Mouse (Mus musculus) c-Kit-positive CD71-negative TER-119-negative erythroid progenitor cells, embryonic 14.5 days (primary cell): ENCODE measurements around the gene Gm17677.

Experiments
- DNase-seq: peaks from one replicate; pipeline ENCODE4 v3.0.0-alpha.2; 2013; ENCODE audit warnings: low read depth

Gm17677 gene

GRCm38 (mm10) chr9:35740749-35741148 is at the start of gene Gm17677:
Gm17677 (plus strand) TSS chr9:35741049.
- DNase-seq = no peak

GRCm38 (mm10) chr9:35691924-35692323 is 48.9 kb upstream of the Gm17677 start:
- DNase-seq = no peak

- DNase-seq = no peak
Observed at GRCm38 (mm10) chr9:35707265-35707664, 33.6 kb upstream of the Gm17677 start.

DNA sequence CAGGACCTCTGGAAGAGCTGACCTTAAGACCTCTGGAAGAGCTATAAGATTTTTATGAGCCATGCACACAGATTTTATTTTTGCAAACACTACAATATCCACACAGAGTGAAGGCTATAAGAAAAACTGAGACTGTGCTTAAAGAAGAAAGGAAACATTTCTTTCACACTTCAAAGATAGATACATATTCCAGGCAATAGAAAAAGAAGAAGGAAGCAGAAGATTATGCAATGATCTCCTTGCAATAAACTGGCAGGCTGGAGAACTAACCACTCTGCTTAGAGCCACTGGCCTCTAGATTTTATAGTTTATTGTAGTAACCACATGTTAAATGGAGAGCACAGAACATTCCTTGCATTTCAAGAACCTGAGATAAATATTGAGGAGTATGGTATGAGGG is 16.0 kb downstream of the Gm17677 start:
- no peak for DNase-seq

GRCm38 (mm10) chr9:35778009-35778408 is 37.2 kb downstream of the Gm17677 start, which contains the start of gene Gm17727:
Gm17727 (minus strand) TSS chr9:35778109.
- no peak for DNase-seq

GRCm38 (mm10) chr9:35790001-35790400 is 49.2 kb downstream of the Gm17677 start, which contains the start of the genes Gm27235 and D730048I06Rik:
Gm27235 (minus strand) TSS chr9:35790101.
D730048I06Rik (minus strand) TSS chr9:35790112.
- no peak for DNase-seq
